Mouse (Mus musculus) kidney, adult 8-10 months (tissue): Measurements from ENCODE around the gene Fbxl17.

Experiments used
- DNase-seq, 2 experiments: peaks; one replicate each; pipeline ENCODE4 v3.0.0; 2022

Gene Fbxl17

DNA sequence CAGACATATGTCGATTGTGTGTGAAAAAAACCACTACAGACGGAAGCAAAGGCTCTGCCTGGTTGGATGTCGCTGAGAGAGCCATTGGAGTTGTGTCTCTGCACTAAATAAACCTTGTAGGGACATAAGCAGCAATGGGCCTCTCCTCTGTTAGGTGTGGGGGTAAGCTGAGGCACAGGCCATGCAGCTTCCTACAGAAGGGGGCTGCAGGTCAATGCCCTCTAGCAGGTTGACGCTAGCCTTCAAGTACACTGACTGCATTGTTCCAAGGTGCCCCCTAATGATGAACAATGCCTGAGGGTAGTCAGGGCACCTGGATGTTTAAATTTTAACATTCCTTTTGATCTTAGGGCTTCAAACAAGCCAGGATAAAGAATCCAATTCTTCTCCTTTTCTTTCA is 291.5 kb downstream of the Fbxl17 start:
- no peak for DNase-seq

DNA sequence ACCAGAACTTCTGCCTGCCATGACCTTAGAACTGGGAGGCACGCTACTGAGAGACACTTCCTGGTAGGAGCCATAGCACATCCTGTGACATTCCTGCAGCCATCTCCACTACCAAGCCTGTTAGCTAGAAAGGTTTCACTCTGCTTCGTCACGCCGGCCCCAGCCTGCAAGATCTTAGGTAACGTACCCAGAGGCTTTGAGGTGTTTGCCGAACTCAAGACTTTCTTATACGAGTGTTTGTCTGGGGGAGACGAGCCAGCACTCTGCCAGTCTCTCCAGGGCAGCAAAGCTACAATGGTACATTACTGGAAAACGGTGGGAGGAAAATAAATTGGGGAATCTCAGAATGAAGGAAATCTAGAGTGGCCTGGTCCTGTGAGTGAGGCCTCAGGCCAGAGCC is 292.1 kb downstream of the Fbxl17 start:
- DNase-seq = no peak

DNA sequence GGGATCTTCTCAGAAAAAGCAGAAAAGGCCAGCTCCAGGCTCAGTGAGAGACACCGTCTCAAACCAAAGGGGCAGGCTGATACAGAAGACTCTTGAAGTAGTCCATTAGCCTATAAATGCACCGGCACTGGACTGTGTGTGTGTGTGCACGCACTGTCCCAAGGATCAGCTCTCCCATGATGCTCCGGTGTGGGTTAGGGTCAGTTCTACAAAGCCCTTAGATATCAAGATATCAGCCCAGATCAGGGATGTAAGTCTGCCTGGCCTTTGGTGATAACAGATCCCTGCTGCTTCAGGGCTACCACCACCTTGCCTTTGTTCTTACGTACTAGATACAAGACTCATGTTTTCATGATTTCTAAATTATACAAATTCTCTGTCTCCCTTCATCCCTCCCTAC is 294.5 kb downstream of the Fbxl17 start:
- no peak for DNase-seq

DNA sequence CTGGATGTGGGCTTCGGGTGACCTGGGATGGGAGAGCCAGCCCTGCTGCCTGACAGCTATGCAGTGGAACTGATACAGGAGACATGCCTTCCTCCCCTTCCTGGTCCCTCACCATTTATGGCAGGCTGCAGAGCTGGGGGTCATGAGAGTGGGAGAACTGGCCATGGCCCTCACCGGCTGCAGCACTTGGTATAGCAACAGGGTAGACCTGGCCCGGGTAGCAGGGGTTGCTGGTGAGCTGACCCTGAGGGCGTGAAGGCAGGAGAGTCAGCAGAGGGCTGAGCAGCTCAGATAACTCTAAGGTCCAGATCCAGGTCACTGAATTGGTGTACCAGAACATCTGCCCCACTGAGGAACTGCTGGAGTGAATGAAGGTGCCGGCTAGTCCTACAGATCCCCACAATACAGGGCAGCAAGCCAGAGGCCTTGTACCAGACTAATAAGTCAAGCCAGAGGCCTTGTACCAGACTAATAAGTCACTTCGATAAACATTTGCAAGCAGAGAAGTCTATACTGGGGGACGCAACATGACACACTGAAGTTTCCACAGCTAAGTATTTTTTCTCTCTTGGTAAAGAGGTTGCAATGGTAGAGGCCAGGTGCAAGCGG is 296.1 kb downstream of the Fbxl17 start:
- no peak for DNase-seq

DNA sequence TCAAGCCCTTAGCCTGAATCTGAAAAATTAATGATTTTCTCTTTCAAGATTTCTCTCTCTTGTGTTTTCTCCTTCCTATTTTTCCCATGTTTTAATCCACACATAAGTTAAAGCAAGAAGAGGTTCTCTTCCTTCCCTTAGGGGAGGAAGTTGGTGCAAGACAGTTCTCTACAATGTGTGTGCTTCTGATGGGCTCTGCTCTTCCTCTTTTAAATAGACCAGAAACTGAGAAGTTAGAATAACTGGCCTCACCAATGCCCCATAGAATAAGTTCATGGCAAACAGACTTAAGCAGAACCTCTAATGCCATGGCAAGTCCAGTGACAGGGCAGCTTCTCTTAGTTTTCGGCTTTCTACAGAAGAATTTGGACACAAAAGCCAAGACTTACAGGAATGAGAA is 301.1 kb downstream of the Fbxl17 start:
- no peak for DNase-seq

DNA sequence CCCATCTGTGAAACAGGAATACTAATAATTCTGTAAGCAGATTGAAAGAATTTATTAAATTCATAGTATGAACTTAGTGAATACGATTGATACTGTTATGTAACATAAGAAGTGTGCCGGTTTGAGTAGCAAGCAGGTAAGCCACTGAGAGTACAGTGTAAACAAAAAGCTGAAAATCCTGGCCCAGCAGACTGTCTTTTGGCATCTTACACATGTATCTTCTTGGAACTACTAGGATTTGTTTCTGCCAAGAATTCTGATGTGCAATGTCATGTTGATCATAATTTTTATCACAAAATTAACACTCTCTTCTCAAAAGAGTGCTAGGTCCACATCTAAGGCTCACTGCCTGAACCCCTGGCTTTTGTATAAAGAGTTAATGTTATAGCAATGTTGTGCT is 304.3 kb downstream of the Fbxl17 start:
- DNase-seq = no peak

DNA sequence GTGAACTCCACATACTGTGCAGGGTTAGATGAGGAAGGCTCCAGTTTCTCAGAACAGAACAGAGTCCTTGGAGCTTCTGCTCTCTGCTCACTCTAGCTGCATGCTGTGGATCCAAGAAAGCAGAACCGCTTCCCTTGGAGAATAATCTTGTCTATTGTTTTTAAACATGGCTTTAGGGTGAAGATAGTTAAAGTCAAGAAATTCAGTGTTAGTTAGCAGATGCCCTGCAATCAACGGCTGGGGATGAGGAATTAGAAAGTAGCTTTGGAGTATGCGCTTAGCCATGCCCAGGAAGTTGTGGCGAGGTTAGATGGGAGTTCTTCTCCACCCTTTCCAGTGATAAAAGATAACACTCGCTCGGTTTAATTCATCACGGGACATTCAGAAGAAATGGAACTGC is 306.6 kb downstream of the Fbxl17 start:
- no peak for DNase-seq

DNA sequence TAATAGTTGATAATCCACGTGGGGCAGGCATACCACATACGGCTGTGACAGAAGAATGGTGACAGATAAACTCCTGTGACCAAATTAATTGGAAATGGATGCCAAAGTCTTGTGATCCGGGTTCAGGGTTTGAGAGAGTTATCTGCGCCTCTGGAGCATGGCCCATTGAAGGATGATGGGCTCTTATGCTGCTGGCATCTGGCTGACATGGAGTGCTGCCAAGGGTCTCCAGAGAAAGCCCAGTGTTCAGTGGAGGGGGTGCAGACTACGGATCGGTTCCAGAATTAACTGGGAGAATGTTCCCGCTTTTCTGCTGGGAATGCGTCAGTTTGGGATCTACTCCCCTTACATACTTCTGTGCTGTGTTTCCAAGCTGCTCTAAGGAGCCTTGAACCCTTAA is 308.5 kb downstream of the Fbxl17 start:
- no peak for DNase-seq

DNA sequence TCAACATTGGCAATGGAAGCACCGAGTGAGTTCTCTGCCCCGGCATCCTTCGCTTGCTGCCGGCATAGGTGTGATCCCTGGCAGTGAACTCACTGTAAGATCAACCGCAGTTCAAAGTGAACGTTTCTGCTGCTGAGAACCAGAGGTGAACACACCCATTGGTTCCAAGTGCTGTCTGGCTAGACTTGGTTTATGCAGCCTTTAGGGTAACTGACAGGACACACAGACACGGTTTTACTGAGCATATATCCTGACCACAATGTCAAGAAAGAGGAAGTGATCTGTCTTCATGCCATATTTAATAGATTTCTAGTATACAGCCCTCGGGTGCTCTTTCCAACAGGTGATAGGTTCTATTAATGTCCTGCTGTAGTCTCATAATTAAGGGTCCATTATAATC is 310.5 kb downstream of the Fbxl17 start:
- no peak for DNase-seq

DNA sequence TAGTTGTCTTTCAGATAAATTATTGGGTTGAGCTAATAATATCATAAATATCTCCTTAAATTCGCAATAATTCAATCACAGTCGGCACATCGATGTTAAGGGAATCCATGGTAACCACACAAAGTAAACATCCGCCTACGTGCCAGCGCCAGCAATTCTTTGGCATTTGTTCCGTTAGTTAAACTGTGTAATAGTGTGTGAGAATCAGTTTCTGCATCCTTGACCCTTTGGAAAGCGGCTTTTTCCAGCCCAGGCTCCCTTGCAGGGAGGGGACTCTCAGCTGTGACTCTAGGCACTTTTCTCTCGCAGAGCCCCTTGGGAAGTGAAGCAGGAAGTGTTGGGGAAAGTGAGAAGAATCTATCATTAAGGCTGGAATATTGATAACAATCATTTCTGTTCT is 314.3 kb downstream of the Fbxl17 start:
- DNase-seq = no peak

DNA sequence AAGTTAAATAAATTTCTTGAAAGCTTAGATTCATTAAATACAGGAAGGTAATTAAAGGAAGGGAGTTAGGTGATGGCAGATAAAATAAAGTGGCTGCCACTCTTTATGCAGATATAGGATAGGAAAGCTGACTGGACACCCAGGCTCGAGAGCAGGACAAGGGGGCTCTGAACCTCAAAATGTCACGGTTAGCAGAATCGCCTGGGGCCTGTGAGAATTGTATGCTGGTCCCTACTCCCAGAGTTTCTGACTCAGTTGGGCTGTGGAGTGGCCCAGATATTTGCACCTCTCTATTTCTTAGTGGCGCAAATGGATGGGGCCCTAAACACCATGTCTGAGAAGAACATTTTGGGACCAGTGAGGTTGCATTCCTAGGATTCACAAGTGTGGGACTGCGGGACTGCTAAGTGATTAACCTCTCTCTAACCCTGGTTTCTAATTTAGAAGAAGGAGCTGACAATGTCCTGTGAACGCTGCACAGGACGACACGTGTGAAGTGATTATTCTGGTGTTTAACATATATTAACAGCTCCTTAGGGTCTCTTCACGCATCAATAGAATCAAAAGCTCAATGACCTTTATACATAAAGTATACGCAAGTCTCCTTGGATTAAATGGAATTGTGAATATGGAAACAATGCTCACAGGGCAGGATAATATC is 314.8 kb downstream of the Fbxl17 start:
- DNase-seq = no peak

DNA sequence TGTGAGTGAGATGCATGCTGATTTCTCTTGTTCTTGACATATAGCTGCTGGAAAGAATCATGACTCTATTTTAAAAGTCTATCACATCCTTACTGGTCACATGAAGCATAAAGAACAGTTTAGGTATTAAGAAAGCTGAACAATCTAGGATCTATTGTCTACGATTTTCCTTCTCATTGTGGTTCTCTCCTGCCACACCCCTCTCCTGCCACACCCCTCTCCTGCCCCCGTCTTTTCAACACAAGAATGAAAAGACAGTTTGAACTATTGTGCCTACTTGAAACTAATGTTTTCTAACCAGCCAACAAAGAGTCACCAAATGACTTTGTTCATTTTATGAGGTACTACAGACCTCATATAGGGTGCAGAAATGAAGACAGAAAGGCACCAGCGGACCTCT is 316.4 kb downstream of the Fbxl17 start:
- DNase-seq = no peak

DNA sequence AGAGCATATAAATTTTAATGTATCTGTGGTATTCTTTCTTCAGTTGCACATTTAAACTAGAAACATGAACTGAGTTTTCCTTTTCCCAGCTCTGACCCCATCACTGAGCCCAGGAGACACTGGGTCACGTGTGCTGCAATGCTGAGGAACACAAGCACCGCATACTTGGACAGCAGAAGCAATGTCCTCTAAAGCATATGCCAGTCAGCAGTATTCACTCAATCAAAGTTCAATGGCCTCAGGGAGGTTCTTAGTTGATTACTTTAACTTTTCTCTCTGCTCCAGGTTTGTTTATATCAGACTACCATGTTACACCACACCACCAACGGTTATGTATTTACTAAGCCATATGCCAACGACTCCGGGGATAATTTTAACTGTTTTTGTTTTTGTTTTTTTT is 318.2 kb downstream of the Fbxl17 start:
- DNase-seq = peak; percentile 28 to 37

DNA sequence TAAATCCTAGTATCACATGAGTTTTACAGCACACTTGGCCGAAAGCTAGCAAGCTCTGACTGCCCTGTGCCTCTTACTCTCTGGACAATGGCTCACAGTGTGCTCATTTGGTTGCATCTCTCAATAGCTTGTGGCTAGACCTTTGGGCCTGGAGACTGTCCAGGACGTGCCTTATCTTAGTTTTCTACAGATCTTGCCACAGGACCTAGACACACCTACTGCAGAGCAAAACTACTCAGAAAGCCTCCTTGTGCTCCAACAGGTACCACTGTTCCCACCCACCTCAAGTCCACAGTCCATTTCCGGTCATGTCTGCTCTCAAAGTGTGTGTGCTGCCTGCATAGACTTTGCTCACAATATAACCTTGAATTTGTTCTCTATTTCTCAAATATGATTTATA is 319.8 kb downstream of the Fbxl17 start:
- no peak for DNase-seq

DNA sequence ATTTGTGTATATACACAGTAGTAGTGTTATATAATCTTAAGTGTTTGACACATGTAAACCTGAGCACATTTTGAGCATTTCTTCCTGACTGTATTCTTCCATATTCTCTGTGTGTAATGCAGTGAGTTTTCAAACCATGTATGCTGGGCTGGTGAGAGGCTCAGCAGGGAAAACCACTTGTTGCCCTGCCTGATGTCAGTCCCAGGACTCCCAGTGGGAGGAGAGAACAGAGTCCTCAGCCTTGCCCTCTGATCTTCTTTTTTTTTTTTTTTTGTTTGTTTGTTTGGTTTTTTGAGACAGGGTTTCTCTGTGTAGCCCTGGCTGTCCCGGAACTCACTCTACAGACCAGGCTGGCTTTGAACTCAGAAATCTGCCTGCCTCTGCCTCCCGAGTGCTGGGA is 321.5 kb downstream of the Fbxl17 start:
- no peak for DNase-seq

DNA sequence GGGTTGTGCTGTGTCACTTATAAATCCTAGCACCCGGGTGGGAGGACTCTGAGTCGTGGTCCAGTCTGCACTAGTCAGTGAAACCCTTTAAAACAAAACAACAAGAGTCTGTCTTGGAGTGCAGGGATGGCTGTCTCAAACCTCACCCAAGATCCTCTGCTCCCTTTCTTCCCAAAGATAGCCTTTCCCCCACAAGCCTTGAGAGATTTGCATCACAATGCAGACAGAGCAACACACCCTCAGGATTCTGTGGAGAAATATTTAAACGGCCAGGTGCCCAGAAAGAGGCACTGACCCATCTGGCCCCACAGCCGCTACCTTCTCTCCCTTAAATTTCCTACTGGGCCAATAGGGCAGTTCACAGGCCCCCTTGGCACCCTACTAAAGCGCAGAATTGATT is 323.4 kb downstream of the Fbxl17 start:
- DNase-seq = no peak

DNA sequence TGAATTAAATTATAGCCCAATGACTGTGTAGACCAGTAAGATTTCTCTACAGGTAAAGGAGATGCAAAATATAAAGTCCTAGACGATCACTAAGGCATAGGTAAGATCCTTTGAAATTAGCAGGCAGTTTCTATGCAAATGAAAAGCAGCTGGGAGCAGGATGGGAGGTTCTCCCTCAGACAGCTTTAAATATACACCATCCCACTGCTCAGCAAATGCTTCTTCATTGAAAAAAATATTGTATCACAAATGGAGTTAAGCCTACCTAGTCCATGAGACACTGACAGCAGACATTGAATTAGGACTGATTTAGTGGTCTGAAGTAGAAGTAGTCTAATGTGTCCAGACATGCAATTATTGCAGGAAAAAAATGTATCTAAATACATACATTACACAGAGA is 327.1 kb downstream of the Fbxl17 start:
- DNase-seq = no peak

DNA sequence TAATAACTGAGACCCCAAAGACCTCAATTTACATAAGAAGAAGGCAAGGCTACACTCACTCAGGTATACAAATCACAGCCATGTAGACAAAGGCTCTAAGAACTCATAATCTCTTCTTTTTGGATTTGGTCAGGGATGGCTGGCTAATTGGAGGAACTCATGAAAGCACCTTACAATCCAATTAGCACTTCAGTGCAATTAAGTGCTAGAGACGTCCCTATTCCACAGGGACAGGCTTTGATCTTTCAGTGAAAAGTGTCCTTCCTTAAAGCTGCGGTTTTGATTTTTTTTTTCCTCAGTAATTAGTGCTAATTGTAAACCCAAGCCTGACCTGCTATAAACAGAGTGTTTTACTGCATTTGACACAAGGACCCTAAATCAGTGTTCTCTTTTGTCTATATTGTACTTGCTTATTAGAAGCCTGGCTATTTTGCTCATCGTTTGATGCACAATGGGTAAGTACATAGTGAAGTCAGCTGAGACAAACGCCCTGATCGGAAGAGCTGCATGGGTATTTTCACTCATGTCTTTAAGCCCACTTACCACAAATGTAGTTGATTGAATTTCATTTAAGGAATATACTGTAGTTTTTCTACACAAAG is 327.8 kb downstream of the Fbxl17 start:
- DNase-seq = no peak

DNA sequence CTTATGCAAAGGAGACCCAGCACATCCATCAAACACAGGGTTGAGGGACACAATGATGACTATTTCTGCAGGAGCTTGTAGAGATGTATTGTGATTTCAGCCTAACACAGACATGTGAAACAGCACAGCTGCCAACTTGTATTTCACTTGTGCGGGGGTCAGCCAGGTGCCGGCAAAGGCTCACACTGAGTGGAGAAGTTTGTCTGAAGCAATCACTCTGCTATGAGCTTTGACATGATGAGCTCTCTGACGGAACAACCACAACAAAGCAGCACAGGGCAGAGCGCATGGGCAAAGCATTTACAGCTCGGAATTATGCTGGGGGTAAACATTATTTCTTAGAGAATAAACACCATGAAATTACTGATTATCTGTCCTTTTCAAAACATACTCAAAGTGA is 328.6 kb downstream of the Fbxl17 start:
- DNase-seq = no peak

DNA sequence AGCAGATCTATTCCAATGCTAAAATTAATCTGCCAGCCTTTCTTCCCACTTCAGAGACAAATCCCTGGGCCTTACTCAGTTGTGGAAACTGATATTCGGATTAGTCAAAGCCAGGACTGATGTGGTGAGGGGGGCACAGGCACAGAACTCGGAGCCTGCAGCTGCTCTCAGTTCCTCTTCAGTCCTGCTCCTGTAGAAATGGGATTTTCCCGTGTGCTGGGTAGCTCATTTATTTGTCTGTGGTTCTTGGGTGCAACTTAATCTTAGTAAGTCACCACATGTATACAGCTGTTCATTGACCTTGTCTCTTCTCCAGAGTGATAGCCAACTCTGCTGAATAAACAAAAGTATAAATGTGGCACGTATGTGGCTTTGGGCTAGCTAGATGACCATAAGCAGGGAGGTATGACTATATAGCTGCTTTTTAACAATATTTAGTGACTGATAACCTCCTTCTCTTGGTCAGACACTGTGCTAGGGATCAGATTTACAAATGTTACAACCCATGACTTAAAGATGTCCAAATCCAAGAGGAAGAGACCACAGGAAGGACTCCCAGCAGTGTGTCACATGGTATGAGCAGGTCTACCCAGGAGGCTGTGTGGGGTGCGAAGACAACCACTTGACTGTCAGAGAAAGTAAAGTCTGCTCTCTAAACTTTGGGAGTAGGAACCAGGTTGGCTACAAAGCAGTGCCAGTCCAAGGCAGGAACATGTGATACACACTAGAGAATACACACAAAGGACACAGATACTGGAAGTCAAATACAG is 331.6 kb downstream of the Fbxl17 start:
- no peak for DNase-seq

DNA sequence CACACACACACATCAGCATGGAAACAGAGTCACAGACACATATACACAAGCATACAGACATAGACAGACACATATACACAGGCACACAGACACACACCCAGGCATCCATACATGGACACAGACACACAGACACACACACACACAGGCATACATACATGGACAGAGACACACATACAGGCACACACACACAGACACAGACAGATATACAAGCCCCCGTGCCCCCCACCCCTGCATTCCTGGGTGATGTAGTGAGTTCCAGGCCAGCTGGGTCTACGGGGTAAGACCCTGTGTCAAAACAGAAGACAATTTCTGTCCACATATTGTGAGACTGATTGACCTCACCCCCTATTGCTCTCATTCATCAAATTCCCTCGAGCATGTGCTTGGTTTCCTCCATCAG is 332.6 kb downstream of the Fbxl17 start:
- no peak for DNase-seq

DNA sequence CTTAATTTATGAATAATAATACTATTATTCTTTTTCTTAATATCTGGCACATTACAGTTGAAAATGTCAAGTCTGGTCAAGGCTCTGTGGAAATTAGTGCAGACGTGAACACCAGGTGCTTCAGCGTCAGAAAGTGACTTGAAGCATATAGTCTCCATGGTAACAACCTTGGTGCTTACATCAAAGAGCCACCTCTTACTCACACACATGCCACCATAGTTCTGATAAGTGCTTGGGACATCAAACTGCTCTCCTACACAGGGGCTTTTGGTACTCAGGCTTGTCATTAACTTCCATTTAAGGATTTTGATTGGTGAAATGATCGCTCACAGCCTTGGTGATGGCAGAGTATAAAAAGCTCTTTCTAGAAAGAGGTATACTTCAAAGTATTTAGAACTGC is 333.1 kb downstream of the Fbxl17 start:
- no peak for DNase-seq

DNA sequence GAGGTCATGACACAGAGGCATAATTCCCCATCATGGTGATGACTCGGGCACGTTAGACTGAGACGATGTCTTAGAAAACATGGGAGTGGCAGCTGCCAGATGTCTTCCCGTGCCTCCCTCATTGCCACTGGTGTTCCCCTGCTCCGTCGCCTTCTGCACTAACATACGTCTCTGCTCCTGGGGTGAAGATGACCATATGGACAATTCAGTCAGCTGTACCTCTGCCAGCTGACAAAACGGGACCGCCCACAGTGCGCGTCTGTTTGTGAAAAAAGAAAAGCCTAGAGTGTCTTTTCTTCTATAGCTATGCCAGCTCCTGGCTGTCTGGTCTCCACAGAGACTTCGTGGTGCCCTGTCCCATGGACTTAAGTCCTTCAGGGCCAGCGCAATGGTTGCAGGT is 334.0 kb downstream of the Fbxl17 start:
- DNase-seq = no peak

DNA sequence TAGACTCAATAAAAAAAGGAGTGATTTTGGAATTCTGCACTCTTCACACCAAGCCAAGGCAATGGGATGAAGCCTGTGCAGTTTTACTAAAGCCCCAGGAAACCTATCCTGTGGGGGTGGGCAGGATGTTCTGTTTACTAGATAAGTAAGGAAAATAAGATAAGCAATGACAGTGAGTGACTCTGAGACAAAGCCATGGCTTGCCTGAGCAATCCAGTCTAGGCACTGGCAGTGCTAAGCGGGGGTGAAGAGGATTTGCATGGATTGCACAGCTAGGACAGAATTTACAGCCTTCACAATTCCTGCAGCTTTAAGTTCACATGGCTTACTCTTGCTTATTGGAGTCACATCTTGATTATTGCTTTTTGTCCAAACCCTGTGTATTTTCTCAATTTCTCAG is 335.5 kb downstream of the Fbxl17 start:
- no peak for DNase-seq
